Mouse (Mus musculus) liver, embryonic 15.5 days (tissue): ENCODE measurements around the gene Ccdc141. TPM values are rescaled to one million over a fixed set of nuclear protein-coding genes. Genes with fewer than 3 reads are reported as not detected.

Experiments
- ATAC-seq: fragments of 200-750 bp; cut with Nextera tagmentation; 2 replicates; pipeline ENCODE4 v1.8.0; 2017; ENCODE audit warnings: moderate number of reproducible peaks, mild to moderate bottlenecking, moderate library complexity; ENCODE audit not compliant: insufficient read depth
- H3K27ac ChIP-seq: fragments of 300-500 bp; sonication (generic); replicated peaks from 2 replicates; pipeline ENCODE4 v1.5.1; 2015; ENCODE audit warnings: mild to moderate bottlenecking, inconsistent platforms
- H3K27me3 ChIP-seq: fragments of 300-500 bp; sonication (generic); 2 replicates; pipeline ENCODE4 v1.6.1; 2015; ENCODE audit warnings: mild to moderate bottlenecking, inconsistent platforms
- H3K36me3 ChIP-seq: fragments of 300-500 bp; sonication (generic); replicated peaks from 2 replicates; pipeline ENCODE4 v1.6.1; 2015; ENCODE audit warnings: moderate library complexity, mild to moderate bottlenecking, inconsistent platforms
- H3K4me1 ChIP-seq: fragments of 300-500 bp; sonication (generic); replicated peaks from 2 replicates; pipeline ENCODE4 v1.6.1; 2015; ENCODE audit warnings: inconsistent platforms
- H3K4me2 ChIP-seq: fragments of 300-500 bp; sonication (generic); 2 replicates; pipeline ENCODE4 v1.6.1; 2015; ENCODE audit warnings: moderate library complexity, mild to moderate bottlenecking, inconsistent platforms
- H3K4me3 ChIP-seq: fragments of 300-500 bp; sonication (generic); replicated peaks from 2 replicates; pipeline ENCODE4 v1.5.1; 2015; ENCODE audit warnings: mild to moderate bottlenecking, inconsistent platforms
- H3K9ac ChIP-seq: fragments of 300-500 bp; sonication (generic); 2 replicates; pipeline ENCODE4 v1.6.1; 2015; ENCODE audit warnings: moderate library complexity, mild to moderate bottlenecking, inconsistent platforms
- H3K9me3 ChIP-seq: fragments of 300-500 bp; sonication (generic); replicated peaks from 2 replicates; pipeline ENCODE4 v1.6.1; 2016; ENCODE audit warnings: inconsistent platforms
- WGBS: fragments of 180-500 bp; shearing (Covaris S2); methylation state at CpG from one replicate; pipeline ENCODE4 v1.1.7; 2015; ENCODE audit warnings: mixed read lengths; ENCODE audit not compliant: insufficient replicate concordance; 5-methylcytosine and 5-hydroxymethylcytosine counted together
- polyA plus RNA-seq: library from polyadenylated mRNA; unstranded; fragments of >200 nt; fragmentation: Nextera tagmentation; extraction: Ambion mirVana; gene quantifications from 2 replicates; pipeline ENCODE4 v1.2.1, GENCODE M21; 2015

Gene Ccdc141
- polyA plus RNA-seq, 1 experiment from 2014 or later: 1.4 TPM

DNA sequence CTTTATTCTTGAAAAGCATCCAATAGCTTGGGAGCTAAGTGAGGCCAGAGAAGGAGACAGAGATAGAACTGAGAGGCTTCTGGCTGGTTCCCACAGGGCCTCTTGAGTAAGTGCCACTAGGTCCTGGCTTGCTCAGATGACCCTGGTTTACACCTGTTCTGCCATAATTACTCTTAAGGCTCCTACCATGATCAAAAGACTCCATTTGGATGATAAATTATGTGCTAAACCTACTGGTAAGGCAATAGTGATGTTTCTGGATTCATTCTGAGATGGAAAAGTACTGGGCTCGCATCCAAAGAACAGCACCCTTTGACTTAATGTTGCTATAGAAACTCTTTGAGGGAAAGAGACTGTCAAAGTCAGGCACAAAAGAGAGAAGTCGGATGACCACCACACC lies 3.9 kb upstream of the Ccdc141 start:
- WGBS: 72% methylated on average over 2 of the region's 2 CpGs
- no peak for ATAC-seq
- Histone ChIP-seq H3K9ac (no peak overlapping the region), H3K27ac (no peak overlapping the region), H3K36me3 (no peaks in the 10 kb centered on the region), H3K4me2 (no peak overlapping the region), H3K4me1 (peaks cover 60% of the 10 kb centered on the region), H3K9me3 (no peaks in the 10 kb centered on the region), H3K4me3 (no peak overlapping the region), H3K27me3 (no peaks in the 10 kb centered on the region; the same call in 1 of the 2 replicates)

DNA sequence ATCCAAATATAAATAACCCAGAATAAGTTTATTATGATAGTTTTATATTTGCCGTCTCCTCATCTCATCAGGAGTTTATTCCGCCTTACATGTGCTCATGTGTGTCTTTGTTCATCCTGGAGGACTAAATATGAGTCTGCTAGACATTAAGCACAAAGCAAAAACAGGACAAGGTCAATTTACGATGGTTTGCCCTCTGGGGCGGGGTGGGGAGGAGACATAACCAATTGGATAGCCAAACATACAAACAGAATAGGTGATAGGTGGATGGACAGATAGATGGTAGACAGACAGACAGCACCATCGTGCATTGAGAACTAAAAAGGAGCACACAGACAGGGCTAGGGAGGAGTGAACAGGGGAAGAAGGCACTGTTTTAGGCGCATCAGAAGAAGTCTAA lies 3.4 kb upstream of the Ccdc141 start:
- H3K36me3 ChIP-seq: no peaks in the 10 kb centered on the region
- H3K9ac ChIP-seq: no peak overlapping the region
- no peak overlapping the region for H3K4me3 ChIP-seq
- peaks cover 56% of the 10 kb centered on the region for H3K4me1 ChIP-seq
- H3K27ac ChIP-seq: no peak overlapping the region
- no peaks in the 10 kb centered on the region for H3K9me3 ChIP-seq
- ATAC-seq: no peak
- 72% methylated on average over 6 of the region's 6 CpGs for WGBS
- H3K27me3 ChIP-seq: no peaks in the 10 kb centered on the region; the same call in 1 of the 2 replicates
- H3K4me2 ChIP-seq: no peak overlapping the region

DNA sequence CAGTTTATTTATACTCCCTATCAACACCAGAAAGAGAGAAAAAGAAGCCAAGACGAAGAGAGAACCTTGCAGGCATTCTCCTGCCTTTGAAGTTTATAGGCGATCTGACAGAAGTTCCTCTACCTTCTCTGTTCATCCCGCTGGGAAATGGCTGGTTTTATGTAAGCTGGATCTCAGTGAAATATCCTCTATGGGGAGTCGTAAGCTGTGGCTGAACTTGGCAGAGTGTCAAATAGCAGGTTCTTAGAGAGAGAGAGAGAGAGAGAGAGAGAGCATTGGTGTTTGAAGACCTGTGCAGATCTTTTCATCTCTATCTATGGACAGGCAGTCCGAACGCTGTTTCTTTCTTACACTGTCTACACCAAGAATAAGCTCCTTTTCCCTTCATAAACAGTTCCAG lies 2.9 kb upstream of the Ccdc141 start:
- no peaks in the 10 kb centered on the region; the same call in 1 of the 2 replicates for H3K27me3 ChIP-seq
- H3K27ac ChIP-seq: no peak overlapping the region
- WGBS: 70% methylated on average over 6 of the region's 6 CpGs
- no peak overlapping the region for H3K4me2 ChIP-seq
- no peak overlapping the region for H3K4me3 ChIP-seq
- H3K4me1 ChIP-seq: peaks cover 52% of the 10 kb centered on the region
- no peak for ATAC-seq
- H3K36me3 ChIP-seq: no peaks in the 10 kb centered on the region
- H3K9ac ChIP-seq: no peak overlapping the region
- no peaks in the 10 kb centered on the region for H3K9me3 ChIP-seq

DNA sequence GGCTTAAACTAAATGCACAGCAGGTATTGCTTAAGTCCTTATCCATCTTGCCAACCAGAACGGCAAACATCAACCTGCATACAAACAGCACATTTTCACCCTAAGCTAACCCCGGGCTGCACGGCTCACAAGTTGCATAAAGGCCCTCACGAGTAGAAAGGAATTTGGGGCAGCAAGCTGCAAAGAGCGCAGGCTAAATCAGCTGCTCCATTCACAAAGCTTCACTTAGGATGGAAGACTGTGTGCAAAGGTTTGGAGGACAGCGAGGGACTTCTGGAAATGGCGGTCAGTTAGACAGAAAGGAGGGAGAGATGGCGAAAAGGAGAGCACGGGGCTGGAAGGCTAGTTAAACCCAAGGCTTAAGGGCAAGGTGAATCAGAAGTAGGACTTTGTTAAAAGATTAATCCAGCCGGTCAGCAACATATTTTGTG lies 1.8 kb upstream of the Ccdc141 start:
- no peak overlapping the region for H3K27ac ChIP-seq
- no peak overlapping the region for H3K9ac ChIP-seq
- 63% methylated on average over 10 of the region's 10 CpGs for WGBS

DNA sequence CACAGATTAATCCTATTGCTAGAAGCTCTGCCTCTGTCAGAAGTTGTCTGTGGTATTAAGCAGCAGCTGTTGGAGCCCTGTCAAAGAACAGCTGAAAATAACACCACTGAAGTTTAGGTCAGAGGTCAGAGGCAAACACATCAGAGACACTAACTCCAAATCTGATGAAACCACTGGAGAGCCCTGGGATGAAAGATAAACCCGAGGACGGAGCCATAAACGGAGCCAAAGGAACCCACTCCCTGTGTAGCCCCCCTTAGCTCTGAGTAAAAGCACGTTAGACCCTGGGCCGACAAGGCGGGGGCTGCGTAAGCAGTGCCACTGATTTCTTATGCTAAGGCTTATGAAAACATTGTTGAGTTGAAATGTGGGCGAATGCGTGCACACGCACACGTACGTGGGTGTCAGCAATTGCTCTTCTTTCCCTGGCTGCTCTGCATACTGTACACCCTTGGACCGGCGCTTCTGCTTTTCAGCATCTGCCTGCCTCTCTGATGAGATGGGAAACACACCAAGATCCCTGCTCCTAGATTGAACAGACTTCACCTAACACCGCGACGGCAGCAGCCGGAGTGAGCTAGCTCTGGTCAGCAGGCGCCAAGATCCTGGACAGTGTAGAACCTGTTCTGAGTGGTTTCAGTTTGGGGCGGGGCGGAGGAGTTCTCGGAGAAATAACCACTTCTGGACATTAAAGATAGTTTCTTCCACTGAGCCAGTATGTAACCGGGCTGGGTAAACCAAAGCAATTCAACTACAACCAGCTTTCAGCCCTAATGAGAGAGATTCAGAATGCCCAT lies 1.2 kb upstream of the Ccdc141 start:
- Histone ChIP-seq H3K9me3 (no peaks in the 10 kb centered on the region), H3K4me2 (peak overlapping the region; percentile 51), H3K4me1 (peaks cover 36% of the 10 kb centered on the region), H3K27ac (no peak overlapping the region), H3K36me3 (no peaks in the 10 kb centered on the region), H3K9ac (no peak overlapping the region), H3K27me3 (no peaks in the 10 kb centered on the region; the same call in 1 of the 2 replicates), H3K4me3 (peak overlapping the region; percentile 12; the same call in 1 of the 2 replicates)
- 42% methylated on average over 23 of the region's 23 CpGs for WGBS
- ATAC-seq: 0 out of 2 replicates have a peak, but pooled peaks have one; percentile 5

More for the DNA sequence above, 1.8 kb upstream of the Ccdc141 start:
- H3K4me2 ChIP-seq: peak overlapping the region; percentile 51
- no peaks in the 10 kb centered on the region for H3K36me3 ChIP-seq
- no peaks in the 10 kb centered on the region for H3K9me3 ChIP-seq
- H3K4me1 ChIP-seq: peaks cover 41% of the 10 kb centered on the region
- H3K4me3 ChIP-seq: no peak overlapping the region
- no peaks in the 10 kb centered on the region; the same call in 1 of the 2 replicates for H3K27me3 ChIP-seq
- no peak for ATAC-seq

DNA sequence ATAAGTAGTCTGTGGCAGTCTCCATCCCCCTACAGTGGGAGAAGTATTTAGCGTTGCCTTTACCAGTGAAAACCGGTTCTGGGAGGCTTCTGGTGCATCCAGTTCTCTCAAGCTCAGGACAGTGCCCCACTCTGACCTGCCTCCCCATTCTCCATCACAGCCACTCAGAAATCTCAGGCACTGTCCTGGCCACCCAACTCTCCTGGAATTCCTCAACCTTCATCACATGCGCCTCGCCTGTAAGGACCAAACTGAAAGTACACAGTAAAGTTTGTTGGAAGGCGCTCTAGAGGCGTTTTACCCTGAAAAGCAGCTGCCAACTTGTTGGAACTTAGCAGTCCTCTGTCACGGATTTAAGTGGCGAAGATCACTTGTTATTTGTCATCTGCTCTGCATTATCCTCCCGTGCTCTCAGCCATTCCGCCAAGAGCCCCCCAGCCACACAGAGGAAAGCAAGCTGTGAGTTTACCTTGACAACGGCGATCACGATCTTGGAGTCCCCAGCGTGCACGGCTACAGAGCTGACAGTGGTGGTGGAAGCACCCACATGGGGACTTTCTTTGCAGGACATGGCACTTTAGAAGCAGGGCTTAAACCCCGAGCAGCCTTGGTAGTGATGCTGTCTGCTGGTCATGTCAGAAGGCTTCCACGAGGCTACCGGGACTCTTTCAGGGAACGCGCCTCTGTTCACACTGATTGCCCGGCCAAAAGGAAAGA lies 362 bp downstream of the Ccdc141 start:
- Histone ChIP-seq H3K27ac (no peak overlapping the region), H3K9ac (peak overlapping the region; percentile 42; the same call in 1 of the 2 replicates), H3K9me3 (no peaks in the 10 kb centered on the region), H3K36me3 (no peaks in the 10 kb centered on the region), H3K27me3 (no peaks in the 10 kb centered on the region; the same call in 1 of the 2 replicates), H3K4me3 (peak overlapping the region; percentile 58), H3K4me2 (peak overlapping the region; percentile 81), H3K4me1 (peaks cover 24% of the 10 kb centered on the region)
- 3% methylated on average over 21 of the region's 21 CpGs for WGBS
- ATAC-seq: peak; percentile 19; the same call in 1 of the 2 replicates

DNA sequence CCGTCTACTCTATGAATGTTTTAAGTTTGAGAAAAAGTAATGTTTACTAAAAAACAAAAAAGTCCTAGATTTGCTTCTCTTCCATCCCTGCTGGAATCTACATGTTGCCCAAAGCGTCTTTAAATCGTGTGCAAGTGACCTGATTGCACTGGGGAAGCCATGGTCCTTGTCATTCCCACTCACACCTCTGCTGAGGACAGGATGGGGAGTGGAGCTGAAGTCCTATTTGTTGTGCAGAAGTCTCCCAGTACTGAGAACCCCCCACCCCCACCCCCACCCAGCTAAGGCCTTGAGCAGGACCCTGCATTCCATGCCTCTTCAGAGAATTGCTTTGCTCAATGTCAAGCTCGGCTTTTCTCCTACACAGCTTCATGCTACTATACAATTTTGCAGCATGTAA lies 1.2 kb downstream of the Ccdc141 start:
- no peak for ATAC-seq
- H3K4me1 ChIP-seq: peaks cover 24% of the 10 kb centered on the region
- H3K4me3 ChIP-seq: no peak overlapping the region
- 74% methylated on average over 4 of the region's 4 CpGs for WGBS
- H3K9me3 ChIP-seq: no peaks in the 10 kb centered on the region
- H3K4me2 ChIP-seq: peak overlapping the region; percentile 81
- no peaks in the 10 kb centered on the region for H3K36me3 ChIP-seq
- no peaks in the 10 kb centered on the region; the same call in 1 of the 2 replicates for H3K27me3 ChIP-seq
- no peak overlapping the region for H3K9ac ChIP-seq
- no peak overlapping the region for H3K27ac ChIP-seq

DNA sequence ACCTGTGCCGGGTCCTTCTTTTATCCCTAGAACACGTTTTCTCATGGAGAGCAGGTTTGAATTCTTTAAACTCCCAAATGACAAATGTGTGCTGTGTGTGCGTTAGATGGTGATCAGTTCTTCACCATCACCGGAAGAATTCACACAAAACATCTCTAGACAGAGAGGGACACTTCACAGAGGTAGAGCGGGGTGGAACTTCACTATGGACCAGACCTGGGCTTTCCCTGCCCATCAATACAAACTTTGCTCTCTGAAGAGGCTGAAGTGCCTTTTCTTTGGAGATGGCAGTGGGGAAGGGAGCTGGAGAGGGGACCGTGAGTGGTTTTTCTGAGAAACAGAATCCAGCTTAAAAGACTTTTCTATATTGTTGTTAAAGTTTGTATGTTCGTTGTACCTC lies 1.7 kb downstream of the Ccdc141 start:
- no peak overlapping the region for H3K9ac ChIP-seq
- H3K4me3 ChIP-seq: no peak overlapping the region
- no peaks in the 10 kb centered on the region for H3K36me3 ChIP-seq
- 79% methylated on average over 7 of the region's 7 CpGs for WGBS
- no peak overlapping the region for H3K4me2 ChIP-seq
- no peaks in the 10 kb centered on the region; the same call in 1 of the 2 replicates for H3K27me3 ChIP-seq
- no peak for ATAC-seq
- no peak overlapping the region for H3K27ac ChIP-seq
- peaks cover 24% of the 10 kb centered on the region for H3K4me1 ChIP-seq
- no peaks in the 10 kb centered on the region for H3K9me3 ChIP-seq

DNA sequence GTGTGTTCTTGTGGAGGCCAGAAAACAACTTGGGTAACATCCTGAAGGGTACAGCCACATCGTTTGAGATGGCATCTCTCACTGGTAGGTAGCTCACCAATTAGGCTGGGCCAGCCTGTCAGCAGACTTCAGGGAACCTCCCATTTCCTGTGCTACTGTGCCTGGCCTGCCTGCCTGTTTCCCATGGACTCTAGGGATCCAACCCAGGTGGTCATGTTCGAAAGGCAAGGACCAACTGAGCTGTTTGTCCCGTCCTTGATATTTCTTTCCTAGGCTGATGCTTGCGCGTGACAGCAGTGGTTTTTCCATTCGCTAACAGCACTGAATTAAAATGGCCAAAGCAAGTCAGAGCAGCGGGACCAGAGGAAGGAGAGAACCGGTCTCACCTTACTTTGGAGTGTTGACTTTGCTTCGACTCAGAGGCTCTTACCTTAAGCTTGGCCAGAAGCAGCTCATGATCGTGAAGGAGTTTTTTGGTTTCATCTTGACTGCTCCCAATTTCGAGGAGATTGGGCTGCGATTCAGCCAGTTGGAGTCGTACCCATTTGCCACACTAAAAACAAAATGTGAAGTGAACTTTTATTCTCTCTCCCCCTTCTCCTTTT lies 2.3 kb downstream of the Ccdc141 start:
- 71% methylated on average over 13 of the region's 13 CpGs for WGBS

DNA sequence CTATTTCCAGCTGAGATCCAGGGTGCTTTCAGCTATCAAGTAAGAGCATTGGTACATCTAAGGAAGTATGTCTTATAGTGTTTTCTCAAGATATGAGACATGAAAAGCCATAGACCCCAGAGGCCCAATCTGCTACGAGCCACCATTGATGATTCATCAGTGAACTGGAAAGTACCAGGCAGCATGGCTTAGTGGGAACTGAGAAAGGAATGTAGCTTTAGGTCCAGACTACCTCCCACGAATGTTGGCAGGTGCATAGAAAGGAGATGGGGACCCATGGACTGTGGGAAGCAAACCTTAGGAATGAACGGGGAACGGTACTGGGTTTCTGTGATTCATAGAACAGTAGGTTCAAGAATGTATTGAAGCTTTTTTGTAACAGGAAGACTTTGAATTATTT lies 4.1 kb downstream of the Ccdc141 start:
- no peaks in the 10 kb centered on the region for H3K27me3 ChIP-seq

More for the DNA sequence above, 2.3 kb downstream of the Ccdc141 start:
- no peak overlapping the region for H3K9ac ChIP-seq
- H3K27me3 ChIP-seq: no peaks in the 10 kb centered on the region; the same call in 1 of the 2 replicates
- no peak for ATAC-seq
- no peak overlapping the region for H3K4me3 ChIP-seq
- no peak overlapping the region for H3K4me2 ChIP-seq
- peaks cover 24% of the 10 kb centered on the region for H3K4me1 ChIP-seq
- no peaks in the 10 kb centered on the region for H3K9me3 ChIP-seq
- H3K36me3 ChIP-seq: no peaks in the 10 kb centered on the region
- no peak overlapping the region for H3K27ac ChIP-seq

DNA sequence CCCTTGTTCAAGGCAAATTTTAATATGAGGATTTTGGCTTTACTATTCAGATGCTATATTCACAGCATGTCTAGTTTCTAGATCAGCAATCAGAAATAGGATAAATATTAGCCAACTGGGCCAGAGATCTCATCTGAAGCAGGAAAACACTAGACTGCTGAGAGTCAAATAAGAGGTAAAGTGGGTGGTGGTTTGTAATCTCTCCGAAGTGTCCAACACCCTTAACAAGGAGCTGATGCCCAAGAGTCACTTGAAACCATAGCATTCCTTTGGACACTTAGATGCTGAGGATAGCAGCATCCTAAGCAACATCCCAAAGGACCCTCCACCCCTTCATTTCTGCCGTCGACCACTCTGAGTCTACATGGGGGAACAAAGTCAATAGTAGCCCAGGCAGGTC lies 5.8 kb downstream of the Ccdc141 start:
- WGBS: 80% methylated on average over 3 of the region's 3 CpGs
- no peak overlapping the region for H3K4me2 ChIP-seq

More for the DNA sequence above, 4.1 kb downstream of the Ccdc141 start:
- H3K36me3 ChIP-seq: no peaks in the 10 kb centered on the region
- H3K27ac ChIP-seq: no peak overlapping the region
- no peak for ATAC-seq
- 62% methylated on average over 4 of the region's 4 CpGs for WGBS
- H3K9ac ChIP-seq: no peak overlapping the region
- no peak overlapping the region for H3K4me2 ChIP-seq
- no peaks in the 10 kb centered on the region for H3K9me3 ChIP-seq
- H3K4me3 ChIP-seq: no peak overlapping the region
- H3K4me1 ChIP-seq: peaks cover 15% of the 10 kb centered on the region

More for the DNA sequence above, 5.8 kb downstream of the Ccdc141 start:
- Histone ChIP-seq H3K27ac (no peak overlapping the region), H3K4me1 (0 out of 2 replicates have a peak, but pooled peaks cover under 1% of the 10 kb centered on the region), H3K27me3 (no peaks in the 10 kb centered on the region), H3K36me3 (no peaks in the 10 kb centered on the region), H3K4me3 (no peak overlapping the region), H3K9ac (no peak overlapping the region), H3K9me3 (no peaks in the 10 kb centered on the region)
- no peak for ATAC-seq
